Mouse (Mus musculus) small intestine, adult 2 months (tissue): Measurements from ENCODE around the gene Rft1.

Experiments used
- CTCF ChIP-seq: fragments of 200-500 bp; IDR thresholded peaks from 2 replicates; pipeline ENCODE4 v1.5.1; 2012; ENCODE audit warnings: low read depth, mild to moderate bottlenecking, control low read depth, inconsistent platforms, low read length, moderate library complexity, mixed read lengths; ENCODE audit not compliant: insufficient replicate concordance, insufficient read length; ENCODE audit errors: extremely low read depth
- POLR2A ChIP-seq: fragments of 200-500 bp; IDR thresholded peaks from 2 replicates; pipeline ENCODE4 v1.6.1; 2012; ENCODE audit warnings: low read depth, mild to moderate bottlenecking, control low read depth, inconsistent platforms, low read length, moderate library complexity

DNA sequence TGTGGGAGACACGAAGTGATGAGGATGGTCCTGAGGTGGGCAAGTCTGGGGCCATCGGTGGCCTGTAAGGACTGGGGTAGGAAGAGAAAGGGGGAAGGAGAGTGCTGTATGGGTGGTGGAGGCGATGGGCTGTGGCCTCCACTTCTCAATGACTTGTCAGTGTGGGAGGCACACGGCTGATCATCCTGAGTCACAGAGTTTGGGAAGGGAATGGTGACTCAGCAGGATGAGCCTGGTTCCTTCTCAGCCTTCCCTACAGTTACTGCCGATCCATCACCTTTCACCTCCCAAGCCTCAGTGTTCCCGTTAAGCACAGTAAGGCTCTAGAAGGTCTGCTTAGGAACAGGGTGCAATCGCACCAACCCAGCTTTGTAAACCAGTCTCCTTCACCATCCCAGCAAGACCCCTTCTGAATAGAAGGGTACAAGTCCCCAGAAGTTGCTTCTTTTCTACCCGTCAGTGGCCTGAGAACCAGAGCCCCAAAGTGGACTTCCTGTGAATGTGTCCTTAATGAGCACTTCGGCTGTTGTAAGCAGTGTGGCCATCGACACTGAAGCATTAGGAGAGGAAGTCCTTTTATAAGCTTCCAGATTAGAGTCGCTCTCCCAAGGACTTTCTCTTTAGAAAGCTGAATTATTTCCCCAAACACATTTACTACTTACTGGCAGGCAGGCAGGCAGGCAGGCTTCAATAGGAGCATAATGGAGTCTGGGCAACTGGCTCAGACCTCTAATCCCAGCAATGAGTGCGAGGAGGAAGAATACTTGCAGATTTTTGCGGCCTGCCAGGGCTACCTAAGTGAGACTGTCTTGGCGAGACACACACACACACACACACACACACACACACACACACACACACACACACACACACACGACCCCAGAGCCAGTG is 17.2 kb downstream of the Rft1 start:
- no peak for TF ChIP-seq POLR2A
- TF ChIP-seq CTCF, result no peak
